Mouse (Mus musculus): Measurements from ENCODE around the gene Csk. TPM values are rescaled to one million over a fixed set of nuclear protein-coding genes. Genes with fewer than 3 reads are reported as not detected.
A peak's percentile ranks its signal among the peaks of the same experiment; 100 is the strongest.

The Csk gene
- polyA plus RNA-seq, 1 experiment, result 35.7 TPM

- no peak for TF ChIP-seq CTCF (IDR thresholded peaks at IDR 0.05; ENCODE audit: extremely low read depth, insufficient read depth, low read length)
- TF ChIP-seq POLR2A (IDR thresholded peaks at IDR 0.05; ENCODE audit: extremely low read depth, insufficient read depth, low read length), result no peak
- Histone ChIP-seq H3K4me3 (ENCODE audit: insufficient read depth, low read length) (no peak overlapping the region), H3K4me1 (ENCODE audit: control insufficient read depth, insufficient read depth, low read length) (peaks cover 17% of the 10 kb centered on the region), H3K27ac (ENCODE audit: insufficient read depth, low read length) (no peak overlapping the region)
Measured at GRCm38 (mm10) chr9:57641022-57641421, 12.4 kb downstream of the Csk start.

DNA sequence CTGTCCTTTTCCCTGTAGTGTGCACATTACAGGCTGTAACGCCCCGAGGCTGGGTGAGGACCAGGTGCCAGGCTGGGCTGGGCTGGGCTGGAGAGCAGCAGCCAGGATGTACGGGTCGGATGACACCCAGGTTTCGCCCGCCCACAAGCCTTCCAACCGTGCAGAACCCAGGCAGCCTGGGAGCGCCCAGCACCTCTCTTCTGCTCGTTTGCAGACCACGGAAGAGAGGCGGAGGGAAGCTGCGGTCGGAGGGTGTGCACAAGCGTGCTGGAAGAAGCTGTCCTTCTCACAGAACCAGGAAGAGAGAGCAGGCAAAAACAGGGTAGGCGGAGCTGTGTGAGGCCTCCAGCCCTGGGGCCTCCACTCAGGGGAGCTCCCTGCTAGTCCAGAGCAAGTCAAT lies 13.0 kb downstream of the Csk start:
- H3K4me3 ChIP-seq (ENCODE audit: insufficient read depth, low read length), result no peak overlapping the region
- H3K4me1 ChIP-seq (ENCODE audit: control insufficient read depth, insufficient read depth, low read length), result peaks cover 17% of the 10 kb centered on the region
- H3K27ac ChIP-seq (ENCODE audit: insufficient read depth, low read length), result 0 out of 2 replicates have a peak overlapping the region, but pooled peaks have one; percentile 30
- TF ChIP-seq CTCF (IDR thresholded peaks at IDR 0.05; ENCODE audit: extremely low read depth, insufficient read depth, low read length) (no peak), POLR2A (IDR thresholded peaks at IDR 0.05; ENCODE audit: extremely low read depth, insufficient read depth, low read length) (no peak)

DNA sequence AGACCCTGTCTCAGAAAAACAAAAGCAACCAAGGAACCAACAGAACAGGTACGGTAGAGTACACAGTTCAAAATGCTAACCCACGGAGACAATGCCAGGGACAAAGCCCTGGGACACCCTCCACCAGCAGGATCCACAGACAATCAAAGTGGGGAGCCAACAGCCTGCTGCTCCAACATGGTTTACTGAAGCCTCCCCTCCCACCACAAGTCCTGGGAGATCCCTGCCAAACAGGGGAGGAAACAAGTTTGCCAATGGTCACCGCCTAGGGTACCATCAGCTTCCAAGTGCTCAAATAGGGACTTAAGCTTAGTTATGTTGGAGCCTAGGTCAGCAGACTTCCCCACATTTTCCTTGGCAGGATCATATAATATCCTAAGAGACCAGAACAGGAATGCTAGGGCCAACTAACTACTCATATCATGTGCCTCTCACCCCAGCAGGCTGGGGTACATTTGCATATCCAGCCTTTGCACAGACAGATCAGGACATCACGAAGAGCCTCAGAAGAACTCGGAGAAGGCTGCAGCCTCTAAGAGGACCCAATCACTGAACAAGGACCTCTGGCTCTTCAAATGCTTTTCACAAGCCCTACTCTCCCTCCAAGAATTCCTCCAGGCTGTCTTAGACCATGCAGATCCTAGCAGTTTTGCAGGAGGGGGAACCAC lies 13.6 kb downstream of the Csk start:
- TF ChIP-seq POLR2A (IDR thresholded peaks at IDR 0.05; ENCODE audit: extremely low read depth, insufficient read depth, low read length) (no peak), CTCF (IDR thresholded peaks at IDR 0.05; ENCODE audit: extremely low read depth, insufficient read depth, low read length) (no peak)
- Histone ChIP-seq H3K4me1 (ENCODE audit: control insufficient read depth, insufficient read depth, low read length) (peaks cover 17% of the 10 kb centered on the region), H3K27ac (ENCODE audit: insufficient read depth, low read length) (0 out of 2 replicates have a peak overlapping the region, but pooled peaks have one; percentile 30), H3K4me3 (ENCODE audit: insufficient read depth, low read length) (no peak overlapping the region)

GRCm38 (mm10) chr9:57638651-57639459 lies 14.6 kb downstream of the Csk start:
- H3K4me1 ChIP-seq (ENCODE audit: control insufficient read depth, insufficient read depth, low read length), result peaks cover 20% of the 10 kb centered on the region
- no peak for TF ChIP-seq CTCF (IDR thresholded peaks at IDR 0.05; ENCODE audit: extremely low read depth, insufficient read depth, low read length)
- TF ChIP-seq POLR2A (IDR thresholded peaks at IDR 0.05; ENCODE audit: extremely low read depth, insufficient read depth, low read length), result no peak
- H3K4me3 ChIP-seq (ENCODE audit: insufficient read depth, low read length), result no peak overlapping the region
- peak overlapping the region; percentile 39 for H3K27ac ChIP-seq (ENCODE audit: insufficient read depth, low read length)

DNA sequence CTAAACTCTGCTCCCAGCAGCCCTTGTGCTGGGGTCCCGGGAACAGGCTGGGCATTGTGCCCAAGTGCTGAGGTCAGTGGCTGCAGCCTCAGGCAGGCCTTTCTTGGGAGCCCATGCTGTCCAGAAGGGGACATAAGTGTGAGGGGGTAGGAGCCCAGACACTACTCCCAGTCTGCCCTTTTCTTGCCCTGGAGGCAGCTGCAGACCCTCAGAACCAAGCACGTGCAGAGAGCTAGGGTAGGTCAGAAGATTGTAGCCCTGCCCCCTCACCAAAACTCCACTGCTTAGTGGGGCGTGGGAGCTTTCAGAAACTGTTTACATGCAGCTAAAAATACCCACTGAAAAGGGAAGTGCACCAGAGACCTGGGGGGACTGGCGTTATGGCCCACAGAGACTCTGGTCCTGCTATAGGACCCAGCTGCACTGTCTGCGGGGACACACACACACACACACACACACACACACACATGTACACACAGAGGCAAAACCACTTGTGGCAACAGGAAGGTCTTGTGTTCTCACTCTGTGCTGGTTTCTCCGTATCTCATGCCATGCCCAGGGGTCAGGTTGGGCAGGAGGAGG lies 15.6 kb downstream of the Csk start:
- H3K4me3 ChIP-seq (ENCODE audit: insufficient read depth, low read length), result no peak overlapping the region
- no peak for TF ChIP-seq CTCF (IDR thresholded peaks at IDR 0.05; ENCODE audit: extremely low read depth, insufficient read depth, low read length)
- no peak for TF ChIP-seq POLR2A (IDR thresholded peaks at IDR 0.05; ENCODE audit: extremely low read depth, insufficient read depth, low read length)
- H3K4me1 ChIP-seq (ENCODE audit: control insufficient read depth, insufficient read depth, low read length), result peaks cover 14% of the 10 kb centered on the region
- peak overlapping the region; percentile 37 for H3K27ac ChIP-seq (ENCODE audit: insufficient read depth, low read length)

DNA sequence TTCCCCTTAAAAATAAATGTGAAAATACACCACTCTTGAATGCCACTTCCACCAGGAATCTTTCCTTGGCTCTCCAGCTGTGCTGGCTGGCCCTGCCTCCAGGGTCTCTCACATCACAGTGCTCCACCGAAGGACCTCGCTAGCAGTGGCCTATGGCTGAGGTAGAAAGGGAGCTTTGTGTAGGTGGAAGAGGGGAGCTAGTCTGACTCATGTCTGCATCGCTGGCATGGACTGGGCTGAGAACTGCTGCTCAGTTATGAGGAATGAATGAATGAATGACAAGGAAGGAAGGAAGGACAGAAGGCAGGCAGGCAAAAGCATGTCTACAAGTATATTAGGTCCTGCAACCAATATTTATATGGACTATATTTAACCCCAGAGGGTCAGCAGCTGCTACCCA lies 16.2 kb downstream of the Csk start:
- H3K4me3 ChIP-seq (ENCODE audit: insufficient read depth, low read length), result no peak overlapping the region
- peak overlapping the region; percentile 37; the same call in 1 of the 2 replicates for H3K27ac ChIP-seq (ENCODE audit: insufficient read depth, low read length)
- TF ChIP-seq POLR2A (IDR thresholded peaks at IDR 0.05; ENCODE audit: extremely low read depth, insufficient read depth, low read length) (no peak), CTCF (IDR thresholded peaks at IDR 0.05; ENCODE audit: extremely low read depth, insufficient read depth, low read length) (no peak)
- H3K4me1 ChIP-seq (ENCODE audit: control insufficient read depth, insufficient read depth, low read length), result peaks cover 13% of the 10 kb centered on the region

DNA sequence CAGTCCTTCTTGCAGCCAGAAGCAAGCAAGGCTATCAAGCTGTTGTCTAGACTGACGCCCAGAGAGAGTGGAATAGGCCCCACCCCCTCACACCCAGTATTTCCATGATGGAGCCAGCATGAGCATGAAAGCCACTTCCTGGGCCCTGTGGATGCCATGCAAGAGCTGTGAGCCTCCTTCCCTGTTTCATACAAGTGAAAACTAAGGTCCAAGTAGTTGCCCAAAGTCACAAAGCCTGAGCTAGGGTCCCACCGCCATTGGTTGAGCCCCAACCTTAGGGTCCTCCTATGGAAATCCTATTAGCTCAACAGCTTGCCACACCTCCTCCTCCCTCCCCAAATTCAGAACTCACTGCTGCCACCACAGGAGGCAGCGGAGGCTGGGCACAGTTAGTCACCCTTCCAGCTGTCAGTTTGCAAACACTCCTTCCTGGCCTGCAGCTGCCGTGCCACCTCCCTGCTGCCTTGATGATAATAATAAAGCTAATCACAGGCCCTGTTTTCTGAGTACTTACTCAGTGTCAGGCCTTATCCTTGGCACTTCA lies 19.9 kb downstream of the Csk start:
- H3K4me1 ChIP-seq (ENCODE audit: control insufficient read depth, insufficient read depth, low read length), result peaks cover 9% of the 10 kb centered on the region
- TF ChIP-seq CTCF (IDR thresholded peaks at IDR 0.05; ENCODE audit: extremely low read depth, insufficient read depth, low read length), result peak; percentile 24; the same call in 1 of the 2 replicates
- TF ChIP-seq POLR2A (IDR thresholded peaks at IDR 0.05; ENCODE audit: extremely low read depth, insufficient read depth, low read length), result no peak
- no peak overlapping the region for H3K4me3 ChIP-seq (ENCODE audit: insufficient read depth, low read length)
- no peak overlapping the region for H3K27ac ChIP-seq (ENCODE audit: insufficient read depth, low read length)

DNA sequence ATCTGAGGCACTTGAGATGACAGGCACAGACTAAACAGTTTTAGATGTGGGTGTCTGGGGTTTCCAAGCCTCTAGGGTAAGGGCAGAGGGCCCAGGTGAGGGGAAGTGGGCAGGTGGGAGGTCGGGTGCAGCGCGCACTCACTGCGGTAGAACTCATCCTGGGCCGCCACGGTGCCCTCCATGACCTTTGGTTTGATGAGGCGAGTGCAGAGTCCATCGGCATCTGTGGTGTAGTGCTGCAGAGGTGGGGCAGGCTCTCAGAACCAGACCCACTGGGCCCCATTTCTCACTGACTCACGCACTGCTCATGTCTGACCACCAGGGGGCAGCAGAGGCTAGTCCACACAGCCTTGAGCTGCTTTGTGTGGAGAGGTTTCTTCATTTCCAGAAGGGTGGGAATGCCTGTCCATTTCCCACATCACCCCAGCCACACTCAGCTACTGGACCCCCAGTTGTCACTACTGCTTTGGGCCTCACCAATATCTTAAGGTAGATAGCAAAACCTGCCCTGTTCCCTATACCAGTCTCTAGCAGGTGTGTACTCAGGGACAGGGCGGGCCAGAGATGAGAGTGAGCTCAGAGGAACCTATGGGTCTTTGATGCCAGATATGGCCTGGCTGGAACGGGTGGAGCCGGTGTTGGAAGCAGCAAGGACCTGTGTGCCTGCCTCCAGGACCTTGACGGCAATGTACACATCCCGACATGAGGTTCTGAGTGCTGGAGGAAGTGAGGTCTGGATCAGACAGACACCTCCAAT lies 24.1 kb downstream of the Csk start:
- TF ChIP-seq POLR2A (IDR thresholded peaks at IDR 0.05; ENCODE audit: extremely low read depth, insufficient read depth, low read length) (no peak), CTCF (IDR thresholded peaks at IDR 0.05; ENCODE audit: extremely low read depth, insufficient read depth, low read length) (peak; percentile 95)
- Histone ChIP-seq H3K4me3 (ENCODE audit: insufficient read depth, low read length) (no peak overlapping the region), H3K4me1 (ENCODE audit: control insufficient read depth, insufficient read depth, low read length) (peaks cover 3% of the 10 kb centered on the region; the same call in 1 of the 2 replicates), H3K27ac (ENCODE audit: insufficient read depth, low read length) (no peak overlapping the region)

DNA sequence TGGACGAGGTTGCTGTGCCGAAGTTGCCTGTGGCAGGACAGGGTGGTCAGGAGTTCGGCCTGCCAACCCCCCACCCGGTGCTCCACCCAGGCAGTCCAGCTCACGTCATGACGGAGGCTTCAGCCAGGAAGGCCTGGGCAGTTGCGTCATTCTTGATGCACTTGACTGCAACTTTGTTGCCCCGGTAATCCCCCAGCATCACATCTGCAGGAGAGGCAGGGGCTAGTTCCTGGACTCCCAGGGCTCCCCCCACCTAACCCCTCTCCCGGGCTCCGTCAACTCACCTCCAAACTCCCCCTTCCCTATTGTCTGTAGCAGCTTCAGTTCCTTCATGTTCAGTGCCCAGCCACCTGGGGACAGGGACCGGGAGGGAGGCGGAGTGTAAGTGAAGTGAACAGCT lies 24.7 kb downstream of the Csk start:
- Histone ChIP-seq H3K27ac (ENCODE audit: insufficient read depth, low read length) (no peak overlapping the region), H3K4me1 (ENCODE audit: control insufficient read depth, insufficient read depth, low read length) (no peaks in the 10 kb centered on the region)
- TF ChIP-seq POLR2A (IDR thresholded peaks at IDR 0.05; ENCODE audit: extremely low read depth, insufficient read depth, low read length) (no peak), CTCF (IDR thresholded peaks at IDR 0.05; ENCODE audit: extremely low read depth, insufficient read depth, low read length) (no peak)

More for the DNA sequence above, 24.7 kb downstream of the Csk start:
- no peak overlapping the region for H3K4me3 ChIP-seq (ENCODE audit: insufficient read depth, low read length)
